Mouse (Mus musculus) ES-Bruce4 (cell line): Measurements from ENCODE around the gene Kdm4d.

Experiments
- CTCF ChIP-seq: IDR thresholded peaks from one replicate; pipeline ENCODE4 v1.8.1; 2011; ENCODE audit warnings: low read depth, low read length
- EP300 ChIP-seq: IDR thresholded peaks from 2 replicates; pipeline ENCODE4 v1.6.1; 2011; ENCODE audit warnings: low read depth, low read length; ENCODE audit not compliant: insufficient read depth

DNA sequence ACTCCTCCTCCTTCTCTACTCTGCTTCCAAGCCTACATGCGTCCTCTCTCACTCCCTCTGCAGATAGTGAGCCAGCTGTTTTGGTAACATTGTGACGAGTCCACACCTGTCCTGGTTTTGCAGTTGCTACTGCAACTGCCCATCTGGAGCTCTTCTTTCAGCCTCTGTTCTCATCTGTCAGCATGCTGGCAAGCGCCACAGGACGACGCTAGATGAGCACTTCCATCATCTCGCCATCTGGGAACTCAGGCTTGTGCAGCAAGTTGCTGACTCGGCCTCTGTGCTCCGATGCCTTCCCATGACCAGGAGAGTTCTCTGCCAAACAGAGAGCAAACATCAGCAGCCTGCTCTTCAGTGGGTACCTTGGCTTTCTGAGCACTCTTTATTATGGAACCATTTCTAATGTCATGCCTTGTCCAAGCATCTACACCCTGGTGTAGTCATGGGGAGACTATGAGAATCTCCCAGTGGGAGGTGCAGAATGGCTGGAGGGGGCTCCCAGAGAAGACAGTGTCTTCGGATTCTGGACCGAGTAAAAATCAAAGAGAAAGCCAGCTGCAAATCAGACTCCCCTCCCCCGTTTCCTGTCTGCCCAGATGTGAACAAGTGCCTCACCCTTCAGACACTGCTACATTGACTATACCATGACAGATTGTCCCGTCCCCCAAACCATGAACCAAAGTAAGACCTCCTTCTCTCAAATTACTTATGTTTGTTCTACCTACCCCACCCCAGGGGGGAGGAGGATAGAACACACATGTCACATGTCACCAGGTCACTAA lies 47.5 kb upstream of the Kdm4d start:
- TF ChIP-seq CTCF (no peak), EP300 (no peak)
